10 mouse cellular contexts compared by ENCODE assay signal in the genomic region with DNA sequence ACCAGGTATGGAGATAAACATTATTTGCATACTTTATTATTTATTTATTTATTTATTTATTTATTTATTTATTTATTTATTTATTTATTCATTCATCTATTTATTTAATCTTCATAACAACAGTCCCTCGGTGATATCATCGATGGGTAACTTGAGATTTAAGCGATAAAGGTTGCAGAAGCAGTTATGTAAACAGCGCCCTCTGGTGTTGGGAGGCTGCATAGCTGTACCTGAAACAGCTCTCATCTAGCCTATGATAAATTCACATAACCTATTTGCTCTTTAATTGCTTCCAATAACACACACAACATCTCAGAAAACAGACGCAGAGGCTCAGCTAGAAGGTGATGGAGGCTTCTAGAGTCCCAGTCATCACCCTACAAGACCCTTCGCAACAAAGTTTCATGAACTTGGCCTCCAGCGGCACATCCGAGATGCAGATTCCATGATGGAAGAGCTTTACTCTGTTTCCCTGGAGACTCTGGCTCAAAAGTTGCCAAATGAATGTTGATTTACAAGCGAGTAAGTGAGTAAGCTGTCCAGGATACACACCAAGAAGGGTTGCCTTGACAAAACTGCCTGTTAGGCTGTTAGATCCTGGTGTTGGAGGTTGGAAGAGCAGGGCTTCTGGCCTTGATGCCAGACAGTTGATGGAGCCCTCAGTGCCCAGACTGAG.
A peak's percentile ranks its signal among the peaks of the same experiment; 100 is the strongest.
DNase-seq lines count a peak whose midpoint lies in the region; ATAC-seq and TF ChIP-seq lines count a peak whose summit lies in the region.
"Had no signal": no experiment of that assay in that cellular context is flagged by ENCODE, and none has a peak within 500 bp of the region (broad histone marks: within the 10 kb centered on the region; RNA-seq: fewer than 3 reads in every experiment).

No protein-coding gene starts in this region.

- no peaks in the 10 kb centered on the region for H3K36me3 ChIP-seq in splenic B cell, adult 2 months (ENCODE audit: control insufficient read depth, insufficient read depth, low read length, poor library complexity, severe bottlenecking)
- H3K36me3 ChIP-seq: neural tube, embryonic 12.5 days had no signal

- no peak overlapping the region for H3K4me3 ChIP-seq in lung, adult 2 months (replicated peaks; ENCODE audit: extremely low read depth, low read depth, low read length)
- H3K4me3 ChIP-seq: erythroblast, embryonic 14.5 days; neural tube, embryonic 12.5 days had no signal

- H3K27me3 ChIP-seq in splenic B cell, adult 2 months (ENCODE audit: control insufficient read depth, insufficient read depth, low read length, poor library complexity, severe bottlenecking), result no peaks in the 10 kb centered on the region
- H3K27me3 ChIP-seq: neural tube, embryonic 12.5 days had no signal

- TF ChIP-seq POLR2A in lung, adult 2 months (IDR thresholded peaks at IDR 0.05; ENCODE audit: borderline replicate concordance, extremely low read depth, low read depth, low read length), result no peak

- peak; percentile 57 for TF ChIP-seq CTCF in lung, adult 2 months (IDR thresholded peaks at IDR 0.05; ENCODE audit: insufficient read depth, low read length)

- DNase-seq in adrenal gland, postnatal 25 days, result peak; percentile 7
- DNase-seq in adrenal gland, postnatal 4 days (ENCODE audit: low spot score in 2 of 2), result no peak
- DNase-seq in lung, adult 2 months, result no peak
- DNase-seq in lung, postnatal 25 days (ENCODE audit: low spot score), result no peak
- DNase-seq in splenic B cell, adult 2 months (ENCODE audit: low read depth, low spot score), result peak; percentile 65
- DNase-seq in right cerebral cortex, postnatal 36 days (ENCODE audit: low spot score in 2 of 2), result no peak
- no peak for DNase-seq in urinary bladder, adult 2 months (ENCODE audit: low spot score)

- H3K4me1 ChIP-seq in lung, adult 2 months (ENCODE audit: control insufficient read depth, insufficient read depth, low read length), result no peaks in the 10 kb centered on the region
- H3K4me1 ChIP-seq: neural tube, embryonic 12.5 days had no signal

- 0 out of 2 replicates have a peak, but pooled peaks have one; percentile 47 for ATAC-seq in common myeloid progenitor, adult 5-6 weeks (replicated peaks; ENCODE audit: low read depth, poor library complexity, severe bottlenecking)

- WGBS in lung, adult 2 months, result 78% methylated on average over 9 of the region's 9 CpGs

Comparison
In these comparisons a context has a peak if more than half of its experiments do, and no peak if none do; other contexts are left out.
1. DNase-seq: peak in adrenal gland, postnatal 25 days (single experiment) and splenic B cell, adult 2 months (single experiment); none in adrenal gland, postnatal 4 days (0 of 2), lung, adult 2 months (single experiment), lung, postnatal 25 days (single experiment), right cerebral cortex, postnatal 36 days (0 of 2) and urinary bladder, adult 2 months (single experiment).